Mouse (Mus musculus) lung, postnatal 0 days (tissue): ENCODE data around the gene Akap11.

ENCODE experiments used
- CTCF ChIP-seq: IDR thresholded peaks from 2 replicates; pipeline ENCODE4 v1.5.1; 2016; ENCODE audit warnings: antibody characterized with exemption, mild to moderate bottlenecking
- EP300 ChIP-seq: IDR thresholded peaks from 2 replicates; pipeline ENCODE4 v1.6.1; 2016; ENCODE audit warnings: antibody characterized with exemption, mild to moderate bottlenecking, control low read depth

DNA sequence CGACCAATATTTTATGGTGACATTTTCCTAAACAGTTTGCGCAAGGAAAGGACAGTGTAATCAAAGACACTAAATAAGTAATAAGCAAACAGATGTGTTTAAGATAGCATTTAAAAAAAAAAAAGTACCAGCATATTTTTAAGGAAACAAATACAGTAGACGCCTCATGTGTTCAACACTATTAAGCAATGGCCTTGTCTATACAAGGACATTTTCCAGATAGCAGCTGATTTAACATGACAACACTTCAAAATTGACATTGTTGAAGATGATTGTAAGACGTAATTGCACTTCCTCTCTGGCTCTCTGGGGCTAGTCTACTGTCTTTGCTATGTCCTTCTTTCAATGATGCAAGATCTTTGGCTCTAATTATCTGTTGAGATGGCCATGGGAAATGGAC, 72.3 kb downstream of the Akap11 start:
- no peak for TF ChIP-seq CTCF
- no peak for TF ChIP-seq EP300
